Mouse (Mus musculus): ENCODE measurements at regions not wholly inside any gene's neighbourhood (a gene's known extent, or its start where the extent isn't known, plus 50 kb on each side); places are given as distances from the start of the nearest gene placed in this dataset.
A peak's percentile ranks its signal among the peaks of the same experiment; 100 is the strongest.

DNA sequence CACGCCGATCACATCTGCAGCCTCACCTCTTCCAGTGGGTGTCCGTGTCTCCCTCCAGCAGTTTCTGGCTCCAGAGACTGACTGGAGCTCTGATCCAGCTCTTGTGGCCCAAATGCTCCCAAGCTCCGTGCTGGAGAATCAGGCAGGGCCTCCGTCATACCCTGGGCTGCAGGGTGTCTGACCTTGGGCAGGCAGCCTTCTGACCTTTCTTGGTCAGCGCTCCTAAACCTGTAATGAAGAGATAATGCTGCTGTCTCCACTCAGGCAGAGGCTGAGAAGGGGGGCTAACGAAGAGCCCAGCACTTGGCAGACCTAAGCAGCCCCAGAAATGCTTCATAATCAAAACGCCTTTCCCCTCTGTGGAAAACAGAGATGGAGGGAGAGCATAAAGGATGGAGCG is 89.9 kb upstream of the Mef2a start:
- DNase-seq (ENCODE audit: low read depth, low spot score) = no peak

DNA sequence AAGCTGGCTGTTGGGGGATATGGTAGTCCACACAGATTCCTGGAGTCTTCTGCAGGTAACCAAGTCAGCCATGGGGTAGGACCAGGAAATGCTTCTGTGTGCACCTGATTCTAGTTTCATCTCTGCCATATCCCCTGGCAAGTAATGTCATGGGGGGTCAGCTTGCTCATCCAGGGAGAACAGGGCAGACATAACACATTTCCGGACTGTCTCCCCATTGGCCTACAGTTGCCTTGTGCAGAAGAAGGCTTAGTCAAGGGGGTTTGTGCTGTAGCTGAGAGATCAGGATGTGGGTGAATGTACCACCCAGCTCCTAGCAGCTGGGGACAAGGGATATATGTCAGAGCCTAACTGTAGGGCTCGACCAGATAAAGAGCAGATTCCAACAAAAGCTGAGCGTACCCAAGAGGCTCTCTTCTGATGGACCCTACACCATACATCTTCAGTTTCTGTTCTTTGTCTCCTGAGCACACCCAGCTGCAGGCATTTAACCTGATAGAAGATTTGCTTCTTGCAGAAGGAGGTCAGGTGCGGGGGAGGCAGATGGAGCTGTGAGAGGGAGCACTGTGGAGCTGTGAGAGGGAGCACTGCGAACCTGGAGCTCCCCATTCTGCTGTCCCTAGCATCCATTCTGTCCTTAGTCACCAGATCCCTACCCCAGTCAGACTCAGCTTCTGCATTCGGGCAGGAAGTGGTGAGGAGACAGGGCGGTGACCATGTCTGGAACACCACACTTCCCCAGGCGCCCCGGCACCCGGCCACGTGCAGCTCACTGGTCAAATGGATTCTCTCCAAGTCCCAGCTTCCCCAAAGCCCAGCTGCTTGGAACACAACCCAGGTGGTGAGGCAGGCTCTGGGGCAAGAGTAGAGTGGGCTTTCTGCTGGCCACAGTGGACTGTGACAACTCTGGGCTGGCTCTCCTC is 88.9 kb upstream of the Mef2a start:
- no peak for DNase-seq (ENCODE audit: low read depth, low spot score)

DNA sequence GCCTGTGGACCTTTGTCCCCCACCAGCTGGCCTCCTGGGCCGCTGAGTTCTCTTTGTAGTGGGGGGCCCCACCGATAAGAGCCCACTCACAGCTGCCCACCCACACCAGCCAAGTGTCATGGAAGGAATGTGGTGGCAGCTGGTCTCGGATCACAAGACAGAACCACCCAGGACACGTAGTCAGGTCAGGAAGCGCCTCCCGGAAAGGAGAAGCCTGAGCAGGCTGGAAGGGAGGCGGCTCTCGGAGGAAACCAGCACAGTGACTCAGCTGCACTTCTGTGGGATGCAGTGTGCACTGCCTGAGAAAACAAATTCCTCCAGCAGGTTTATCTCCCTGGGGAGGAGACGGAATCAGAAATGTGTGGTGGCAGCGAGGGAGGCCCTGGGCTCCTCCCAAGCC is 87.2 kb upstream of the Mef2a start:
- DNase-seq (ENCODE audit: low read depth, low spot score) = peak; percentile 35

DNA sequence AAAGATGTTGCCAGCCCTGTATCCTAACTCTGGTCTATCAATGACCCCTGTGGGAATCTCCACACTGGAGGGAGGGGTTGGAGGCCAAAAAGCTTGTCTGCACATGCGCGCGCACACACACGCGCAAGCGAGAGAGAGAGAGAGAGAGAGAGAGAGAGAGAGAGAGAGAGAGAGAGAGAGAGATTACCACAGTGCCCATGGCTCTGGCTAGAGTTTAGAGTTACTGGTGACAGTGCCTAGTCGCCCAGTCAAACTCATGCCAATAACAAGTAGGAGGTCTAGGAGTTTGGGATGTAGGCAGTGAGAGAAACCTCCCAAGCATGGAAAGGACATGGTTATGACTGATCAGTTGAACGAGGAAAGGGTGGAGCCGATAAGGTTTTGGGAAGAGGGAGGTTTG is 86.6 kb upstream of the Mef2a start:
- DNase-seq (ENCODE audit: low read depth, low spot score) = no peak

GRCm38 (mm10) chr7:67458640-67459039 is 86.0 kb upstream of the Mef2a start:
- DNase-seq (ENCODE audit: low read depth, low spot score) = no peak

- DNase-seq (ENCODE audit: low read depth, low spot score) = no peak
Measured at GRCm38 (mm10) chr7:67457898-67458297, 85.2 kb upstream of the Mef2a start.

DNA sequence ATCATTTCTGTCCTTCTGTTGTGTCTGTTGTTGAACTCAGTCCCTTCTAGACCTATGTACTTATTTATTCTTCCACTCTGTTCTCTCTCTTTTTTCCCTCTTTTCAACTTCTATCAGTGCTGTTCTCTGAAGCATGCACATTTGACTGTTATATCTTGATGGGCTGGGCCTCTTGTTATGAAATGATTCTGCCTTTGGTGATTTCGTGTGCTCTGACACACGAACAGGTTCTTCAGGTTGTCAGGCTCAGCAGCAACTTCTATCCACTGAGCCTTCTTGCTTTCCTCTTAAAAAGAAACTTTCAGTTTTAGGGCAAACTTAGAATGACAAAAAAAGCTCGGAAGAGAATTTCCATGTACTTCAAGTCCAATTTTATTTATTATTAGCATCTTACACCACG is 83.4 kb upstream of the Mef2a start:
- no peak for DNase-seq (ENCODE audit: low read depth, low spot score)

- DNase-seq (ENCODE audit: low read depth, low spot score) = no peak
Measured at GRCm38 (mm10) chr7:67454458-67454857, 81.8 kb upstream of the Mef2a start.

DNA sequence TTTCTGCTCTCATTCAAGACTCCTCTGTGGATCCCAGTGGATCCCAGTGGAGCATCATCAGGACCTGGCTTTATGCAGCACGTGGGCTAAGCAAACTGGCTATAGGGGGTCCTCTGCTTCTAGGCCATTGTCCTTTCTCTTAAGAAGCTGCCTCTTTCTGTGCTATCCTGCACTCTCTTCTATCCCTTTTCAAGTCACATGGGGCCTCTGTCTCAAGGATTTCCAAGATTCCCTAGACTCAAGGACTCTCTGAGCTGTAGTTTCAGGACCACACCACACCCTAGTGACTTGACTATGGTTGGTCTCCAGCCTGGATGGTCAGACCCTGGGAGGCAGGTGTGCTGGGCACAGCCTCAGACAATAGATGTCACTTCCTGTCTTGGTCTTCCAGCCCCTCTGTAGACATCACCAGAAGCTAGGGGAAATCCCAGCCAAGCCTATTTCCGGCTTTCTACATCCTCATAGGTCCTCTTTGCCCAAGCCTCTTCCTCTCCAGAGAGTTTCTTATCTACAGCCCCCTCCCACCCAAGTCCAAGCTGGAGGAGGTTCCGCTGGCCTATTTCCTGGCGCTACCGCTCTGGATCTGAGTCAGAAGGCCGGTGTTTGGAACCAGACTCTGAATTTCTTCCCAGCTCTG is 78.6 kb upstream of the Mef2a start:
- DNase-seq (ENCODE audit: low read depth, low spot score) = no peak

GRCm38 (mm10) chr7:67446606-67447005 is 73.9 kb upstream of the Mef2a start:
- DNase-seq (ENCODE audit: low read depth, low spot score) = no peak

GRCm38 (mm10) chr7:67445203-67446041 is 72.8 kb upstream of the Mef2a start:
- no peak for DNase-seq (ENCODE audit: low read depth, low spot score)

DNA sequence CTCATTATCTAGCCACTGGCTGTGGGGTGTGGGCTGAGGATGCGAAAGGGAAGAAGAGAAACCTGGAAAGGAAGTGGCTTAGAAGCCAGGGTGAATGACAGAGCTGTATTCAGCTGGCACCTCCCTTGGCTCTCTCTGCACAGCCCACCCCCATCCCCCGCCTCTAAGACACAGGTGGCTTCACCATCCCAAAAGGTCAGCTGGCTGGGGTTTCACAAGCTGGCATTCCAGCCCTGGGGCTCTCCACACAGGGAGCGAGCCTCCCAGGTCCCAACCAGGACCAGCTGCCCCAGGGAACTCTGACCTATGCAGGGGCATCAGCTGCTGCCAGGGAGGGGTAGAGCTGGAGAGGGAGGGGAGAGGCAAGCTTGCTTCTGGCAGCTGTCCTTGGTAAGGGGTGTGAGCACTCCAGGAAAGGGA is 71.9 kb upstream of the Mef2a start:
- DNase-seq (ENCODE audit: low read depth, low spot score) = no peak

- no peak for DNase-seq (ENCODE audit: low read depth, low spot score)
Measured at GRCm38 (mm10) chr7:67443666-67444065, 71.0 kb upstream of the Mef2a start.

DNA sequence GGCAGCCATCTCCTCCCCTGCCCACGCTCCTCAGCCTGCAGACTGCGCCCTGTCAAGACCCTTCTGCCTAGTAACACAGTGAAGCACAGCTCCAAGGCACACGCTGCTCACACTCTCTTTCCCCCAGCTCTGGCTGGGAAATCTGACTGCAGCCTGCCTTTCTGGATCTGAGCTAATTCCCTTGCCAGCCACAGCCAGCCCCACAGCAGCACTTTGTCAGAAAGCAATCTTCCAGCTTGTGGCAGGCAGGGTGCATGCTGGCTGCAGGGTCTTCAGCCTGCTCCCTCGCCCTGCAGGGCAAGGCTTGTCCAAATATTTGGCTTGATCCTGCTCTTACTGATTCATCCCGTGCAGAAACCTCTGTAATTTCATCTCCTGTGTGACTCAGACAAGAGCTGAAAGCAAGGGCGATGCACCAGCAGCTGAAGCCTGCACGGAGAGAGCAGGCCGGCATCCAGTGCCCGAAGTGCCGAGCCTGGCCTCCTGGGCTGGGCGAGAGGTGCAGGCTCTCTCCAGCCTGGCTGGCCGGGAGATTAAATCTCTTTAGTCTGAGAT is 70.4 kb upstream of the Mef2a start:
- no peak for DNase-seq (ENCODE audit: low read depth, low spot score)

- DNase-seq (ENCODE audit: low read depth, low spot score) = no peak
Measured at GRCm38 (mm10) chr7:67442284-67442683, 69.6 kb upstream of the Mef2a start.

DNA sequence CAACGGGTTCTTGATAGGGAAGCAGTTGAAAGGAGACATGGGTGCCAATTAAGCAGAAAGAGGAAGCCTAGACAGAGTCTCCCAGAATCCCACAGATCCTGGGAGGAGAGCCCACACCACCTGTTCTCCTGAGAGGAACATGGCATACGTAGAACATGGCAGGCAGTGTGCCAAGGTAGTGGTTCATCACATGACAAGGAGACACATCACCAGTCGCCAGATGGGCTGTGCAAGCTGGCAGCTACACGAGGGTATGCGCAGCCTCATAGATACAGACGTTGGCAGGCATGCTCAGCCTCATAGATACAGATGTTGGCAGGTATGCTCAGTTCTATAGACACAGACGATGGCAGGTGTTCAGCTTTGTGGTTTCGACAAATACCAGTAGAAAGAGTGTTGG is 68.1 kb upstream of the Mef2a start:
- DNase-seq (ENCODE audit: low read depth, low spot score) = no peak

GRCm38 (mm10) chr7:67437216-67438006 is 64.8 kb upstream of the Mef2a start:
- no peak for DNase-seq (ENCODE audit: low read depth, low spot score)

DNA sequence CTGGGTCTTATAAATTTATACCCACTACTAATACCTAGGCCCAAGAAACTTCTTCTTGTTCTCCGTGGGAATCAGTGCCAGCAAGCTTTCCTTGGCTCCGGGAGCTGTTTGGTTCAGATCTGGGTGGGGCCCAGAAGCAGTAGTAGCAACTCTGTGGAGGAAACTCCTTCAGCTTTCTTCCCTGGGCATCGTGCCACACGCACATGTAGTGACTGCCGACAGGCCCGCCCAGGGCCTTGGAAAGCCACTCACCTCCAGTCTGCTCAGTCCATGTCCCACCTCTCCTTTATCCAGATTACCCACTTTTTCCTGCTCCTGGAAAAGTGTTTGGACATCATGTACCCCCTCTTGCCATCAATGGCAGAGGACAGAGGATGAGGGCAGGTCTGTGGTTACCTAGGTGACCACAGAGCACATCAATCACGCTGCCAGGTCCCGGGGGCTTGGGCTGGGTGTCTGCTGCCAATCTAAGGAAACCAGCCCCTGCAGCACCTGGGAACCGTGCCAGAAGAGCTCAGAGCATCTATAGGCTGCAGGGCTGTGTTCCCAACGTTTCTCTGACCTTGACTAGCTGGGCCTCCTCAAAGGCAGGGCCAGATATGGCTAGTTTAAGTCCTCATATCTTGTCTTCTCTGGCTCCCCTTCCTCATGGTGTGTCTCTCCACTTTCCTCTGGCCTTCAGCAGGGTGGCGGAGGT is 63.1 kb upstream of the Mef2a start:
- DNase-seq (ENCODE audit: low read depth, low spot score) = no peak

DNA sequence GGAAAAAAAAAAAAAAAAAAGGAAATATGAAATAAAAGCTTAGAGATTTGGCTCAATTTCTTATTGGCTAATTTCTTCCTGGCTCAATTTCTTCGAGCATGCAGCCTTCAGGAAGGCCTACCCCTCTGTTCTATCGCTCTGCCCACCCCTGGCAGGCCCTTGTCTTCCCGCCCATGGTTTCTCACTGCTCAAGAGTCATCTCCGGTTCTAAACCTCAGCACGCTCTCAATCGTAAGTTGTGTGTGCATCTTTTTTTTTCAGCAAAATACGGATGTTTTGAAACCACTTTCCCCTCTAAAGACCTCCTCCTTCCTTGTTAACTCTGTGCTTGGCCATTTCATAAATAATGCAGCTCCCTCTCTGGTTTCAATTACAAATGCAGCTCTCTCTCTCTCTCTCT is 58.3 kb upstream of the Mef2a start:
- no peak for DNase-seq (ENCODE audit: low read depth, low spot score)

GRCm38 (mm10) chr7:67430041-67430440 is 57.4 kb upstream of the Mef2a start:
- DNase-seq (ENCODE audit: low read depth, low spot score) = no peak
